Mouse (Mus musculus) erythroblast, embryonic 14.5 days (primary cell): ENCODE results near the gene Abcc12.

Experiments used
- GATA1 ChIP-seq: IDR thresholded peaks from 2 replicates; pipeline ENCODE4 v1.6.1; 2012; ENCODE audit warnings: low read length, inconsistent platforms, mixed read lengths
- TAL1 ChIP-seq: IDR thresholded peaks from 3 replicates; pipeline ENCODE4 v1.6.1; 2012; ENCODE audit warnings: low read length, inconsistent platforms, mixed read lengths

DNA sequence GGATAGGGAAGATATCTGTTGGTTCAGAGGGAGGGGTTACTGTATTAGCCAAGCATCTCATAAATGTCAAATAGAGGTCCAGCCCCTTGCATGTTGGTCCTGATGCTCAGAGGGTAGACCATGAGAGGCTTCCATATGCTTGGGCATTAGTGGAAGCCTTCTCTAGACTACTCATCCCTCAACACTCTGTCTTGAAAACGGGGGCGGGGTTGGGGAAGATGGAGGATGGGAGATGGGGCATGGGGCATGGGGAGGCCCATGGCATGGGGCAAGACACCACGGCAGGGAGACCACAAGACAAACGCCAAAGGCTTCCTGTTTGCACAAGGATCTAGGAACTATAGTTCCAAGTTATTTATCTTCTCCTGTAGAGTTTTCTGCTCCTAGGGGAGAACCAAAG, 106.0 kb downstream of the Abcc12 start:
- TF ChIP-seq TAL1 (no peak), GATA1 (no peak)
